Mouse (Mus musculus) stomach, embryonic 16.5 days (tissue): ENCODE results near the gene Ryr1. TPM values are rescaled to one million over a fixed set of nuclear protein-coding genes. Genes with fewer than 3 reads are reported as not detected.
A peak's percentile ranks its signal among the peaks of the same experiment; 100 is the strongest.

Source experiments
- ATAC-seq: fragments of 200-750 bp; cut with Nextera tagmentation; 2 replicates; pipeline ENCODE4 v1.8.0; 2017; ENCODE audit warnings: moderate number of reproducible peaks, moderate TSS enrichment; ENCODE audit not compliant: insufficient read depth, low FRiP score
- H3K27ac ChIP-seq: fragments of 300-500 bp; sonication (generic); 2 replicates; pipeline ENCODE4 v1.5.1; 2014; ENCODE audit warnings: low read length
- H3K27me3 ChIP-seq: fragments of 300-500 bp; sonication (generic); 2 replicates; pipeline ENCODE4 v1.6.1; 2014; ENCODE audit warnings: low read length, control low read depth, mixed read lengths; ENCODE audit not compliant: control insufficient read depth, insufficient read depth
- H3K36me3 ChIP-seq: fragments of 300-500 bp; sonication (generic); 2 replicates; pipeline ENCODE4 v1.6.1; 2014; ENCODE audit warnings: low read length; ENCODE audit not compliant: control insufficient read depth, insufficient read depth
- H3K4me1 ChIP-seq: fragments of 300-500 bp; sonication (generic); 2 replicates; pipeline ENCODE4 v1.6.1; 2014; ENCODE audit warnings: low read length, control low read depth, mixed read lengths; ENCODE audit not compliant: control insufficient read depth, insufficient read depth
- H3K4me2 ChIP-seq: fragments of 300-500 bp; sonication (generic); 2 replicates; pipeline ENCODE4 v1.6.1; 2014; ENCODE audit warnings: low read depth, low read length, mixed read lengths
- H3K4me3 ChIP-seq: fragments of 300-500 bp; sonication (generic); replicated peaks from 2 replicates; pipeline ENCODE4 v1.5.1; 2014; ENCODE audit warnings: mild to moderate bottlenecking, low read length
- H3K9ac ChIP-seq: fragments of 300-500 bp; sonication (generic); 2 replicates; pipeline ENCODE4 v1.6.1; 2014; ENCODE audit warnings: low read length
- H3K9me3 ChIP-seq: fragments of 300-500 bp; sonication (generic); replicated peaks from 2 replicates; pipeline ENCODE4 v1.6.1; 2016; ENCODE audit warnings: low read length, control low read depth; ENCODE audit not compliant: control insufficient read depth
- WGBS: fragments of 180-500 bp; shearing (Covaris S2); extraction: QIAGEN DNeasy Blood & Tissue Kit; methylation state at CpG from one replicate; pipeline ENCODE4 v1.1.7; 2014; 5-methylcytosine and 5-hydroxymethylcytosine counted together
- polyA plus RNA-seq: library from polyadenylated mRNA; unstranded; fragments of >200 nt; fragmentation: Nextera tagmentation; extraction: Ambion mirVana; gene quantifications from 2 replicates; pipeline ENCODE4 v1.2.1, GENCODE M21; 2015

The Ryr1 gene
- polyA plus RNA-seq, 1 experiment from 2014 or later, result 2.6 TPM

- WGBS, result 64% methylated on average over 6 of the region's 6 CpGs
- no peak overlapping the region for H3K27ac ChIP-seq
- no peaks in the 10 kb centered on the region for H3K9me3 ChIP-seq
- H3K4me2 ChIP-seq, result no peak overlapping the region
- H3K27me3 ChIP-seq, result no peaks in the 10 kb centered on the region
- H3K9ac ChIP-seq, result no peak overlapping the region
- no peaks in the 10 kb centered on the region for H3K4me1 ChIP-seq
- ATAC-seq, result no peak
- H3K4me3 ChIP-seq, result no peak overlapping the region
- H3K36me3 ChIP-seq, result no peaks in the 10 kb centered on the region
These were observed 36.2 kb downstream of the Ryr1 start for GRCm38 (mm10) chr7:29088817-29089216.

- WGBS, result 88% methylated on average over 10 of the region's 10 CpGs
- H3K4me2 ChIP-seq, result no peak overlapping the region
These were observed 38.1 kb downstream of the Ryr1 start for GRCm38 (mm10) chr7:29086902-29087301.

GRCm38 (mm10) chr7:29085981-29086380 lies 39.0 kb downstream of the Ryr1 start:
- 85% methylated on average over 30 of the region's 30 CpGs for WGBS
- no peaks in the 10 kb centered on the region for H3K4me1 ChIP-seq
- H3K36me3 ChIP-seq, result no peaks in the 10 kb centered on the region
- H3K4me2 ChIP-seq, result no peak overlapping the region
- H3K27me3 ChIP-seq, result no peaks in the 10 kb centered on the region
- no peaks in the 10 kb centered on the region for H3K9me3 ChIP-seq
- H3K4me3 ChIP-seq, result no peak overlapping the region
- H3K9ac ChIP-seq, result no peak overlapping the region
- no peak for ATAC-seq
- no peak overlapping the region for H3K27ac ChIP-seq

More at GRCm38 (mm10) chr7:29086902-29087301, 38.1 kb downstream of the Ryr1 start:
- no peaks in the 10 kb centered on the region for H3K27me3 ChIP-seq
- no peaks in the 10 kb centered on the region for H3K36me3 ChIP-seq
- H3K4me3 ChIP-seq, result no peak overlapping the region
- no peak overlapping the region for H3K9ac ChIP-seq
- H3K9me3 ChIP-seq, result no peaks in the 10 kb centered on the region
- H3K27ac ChIP-seq, result no peak overlapping the region
- H3K4me1 ChIP-seq, result no peaks in the 10 kb centered on the region
- ATAC-seq, result no peak

GRCm38 (mm10) chr7:29084411-29084810 lies 40.6 kb downstream of the Ryr1 start:
- Histone ChIP-seq H3K27ac (no peak overlapping the region), H3K9me3 (no peaks in the 10 kb centered on the region), H3K4me2 (no peak overlapping the region), H3K9ac (no peak overlapping the region), H3K36me3 (no peaks in the 10 kb centered on the region), H3K27me3 (no peaks in the 10 kb centered on the region), H3K4me3 (no peak overlapping the region), H3K4me1 (no peaks in the 10 kb centered on the region)
- 78% methylated on average over 3 of the region's 3 CpGs for WGBS
- ATAC-seq, result no peak

- no peaks in the 10 kb centered on the region for H3K36me3 ChIP-seq
- H3K27ac ChIP-seq, result no peak overlapping the region
- no peaks in the 10 kb centered on the region for H3K27me3 ChIP-seq
- 0 out of 2 replicates have a peak, but pooled peaks have one; percentile 40 for ATAC-seq
- H3K4me1 ChIP-seq, result no peaks in the 10 kb centered on the region
- H3K9ac ChIP-seq, result no peak overlapping the region
- no peak overlapping the region for H3K4me3 ChIP-seq
- WGBS, result 73% methylated on average over 12 of the region's 12 CpGs
- no peak overlapping the region for H3K4me2 ChIP-seq
- H3K9me3 ChIP-seq, result no peaks in the 10 kb centered on the region
These were observed 45.5 kb downstream of the Ryr1 start for GRCm38 (mm10) chr7:29079419-29079950.

- Histone ChIP-seq H3K9me3 (no peaks in the 10 kb centered on the region), H3K4me2 (no peak overlapping the region), H3K4me1 (no peaks in the 10 kb centered on the region), H3K36me3 (no peaks in the 10 kb centered on the region), H3K27me3 (peaks cover 4% of the 10 kb centered on the region; the same call in 1 of the 2 replicates), H3K9ac (no peak overlapping the region), H3K27ac (no peak overlapping the region), H3K4me3 (no peak overlapping the region)
- 70% methylated on average over 9 of the region's 9 CpGs for WGBS
- no peak for ATAC-seq
These were observed 48.0 kb downstream of the Ryr1 start for GRCm38 (mm10) chr7:29076977-29077376.

GRCm38 (mm10) chr7:29075208-29075607 lies 49.8 kb downstream of the Ryr1 start:
- 66% methylated on average over 6 of the region's 6 CpGs for WGBS
- H3K4me2 ChIP-seq, result no peak overlapping the region
- no peak overlapping the region for H3K27ac ChIP-seq
- no peaks in the 10 kb centered on the region for H3K4me1 ChIP-seq
- no peak overlapping the region for H3K9ac ChIP-seq
- H3K27me3 ChIP-seq, result peaks cover 16% of the 10 kb centered on the region
- H3K36me3 ChIP-seq, result no peaks in the 10 kb centered on the region
- ATAC-seq, result no peak
- H3K4me3 ChIP-seq, result no peak overlapping the region
- H3K9me3 ChIP-seq, result no peaks in the 10 kb centered on the region

GRCm38 (mm10) chr7:29072689-29073088 lies 52.3 kb downstream of the Ryr1 start:
- ATAC-seq, result peak; percentile 10; the same call in 1 of the 2 replicates
- H3K27me3 ChIP-seq, result peaks cover 16% of the 10 kb centered on the region
- no peaks in the 10 kb centered on the region for H3K36me3 ChIP-seq
- WGBS, result 43% methylated on average over 11 of the region's 11 CpGs
- no peaks in the 10 kb centered on the region for H3K4me1 ChIP-seq
- H3K9me3 ChIP-seq, result no peaks in the 10 kb centered on the region
- H3K9ac ChIP-seq, result no peak overlapping the region
- no peak overlapping the region for H3K4me3 ChIP-seq
- no peak overlapping the region for H3K27ac ChIP-seq
- no peak overlapping the region for H3K4me2 ChIP-seq

GRCm38 (mm10) chr7:29071169-29071891 lies 53.6 kb downstream of the Ryr1 start:
- Histone ChIP-seq H3K4me2 (peak overlapping the region; percentile 41), H3K36me3 (no peaks in the 10 kb centered on the region), H3K9ac (no peak overlapping the region), H3K27ac (no peak overlapping the region), H3K4me1 (no peaks in the 10 kb centered on the region), H3K4me3 (peak overlapping the region; percentile 16), H3K9me3 (no peaks in the 10 kb centered on the region), H3K27me3 (peaks cover 16% of the 10 kb centered on the region)
- ATAC-seq, result peak; percentile 35; the same call in 1 of the 2 replicates
- 9% methylated on average over 42 of the region's 42 CpGs for WGBS
